Mouse (Mus musculus): ENCODE results near the gene Slc18a3.

The Slc18a3 gene

GRCm38 (mm10) chr14:32463211-32464040 is 1.2 kb downstream of the Slc18a3 start:
- ATAC-seq (ENCODE audit: low TSS enrichment) = no peak

DNA sequence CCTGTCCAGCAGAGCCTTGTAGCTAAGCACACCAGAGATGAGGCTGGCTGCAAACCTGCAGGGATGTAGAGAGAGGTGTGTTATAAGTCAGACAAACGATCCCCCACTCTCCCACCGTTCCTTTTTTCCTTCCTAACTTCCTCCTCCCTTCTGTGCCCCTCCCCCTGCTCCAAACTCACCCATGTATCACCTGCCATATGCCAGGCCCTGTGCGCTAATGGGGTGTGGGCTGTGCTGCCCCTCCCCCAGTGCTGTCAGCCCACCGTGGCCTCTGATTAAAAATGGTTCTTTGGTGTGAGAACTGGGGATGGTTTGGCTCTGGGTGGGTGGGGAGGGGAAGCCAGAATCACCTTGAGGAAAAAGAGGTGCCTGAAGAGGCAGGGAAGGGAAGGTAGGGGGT is 12.1 kb downstream of the Slc18a3 start:
- ATAC-seq (ENCODE audit: low TSS enrichment) = no peak

DNA sequence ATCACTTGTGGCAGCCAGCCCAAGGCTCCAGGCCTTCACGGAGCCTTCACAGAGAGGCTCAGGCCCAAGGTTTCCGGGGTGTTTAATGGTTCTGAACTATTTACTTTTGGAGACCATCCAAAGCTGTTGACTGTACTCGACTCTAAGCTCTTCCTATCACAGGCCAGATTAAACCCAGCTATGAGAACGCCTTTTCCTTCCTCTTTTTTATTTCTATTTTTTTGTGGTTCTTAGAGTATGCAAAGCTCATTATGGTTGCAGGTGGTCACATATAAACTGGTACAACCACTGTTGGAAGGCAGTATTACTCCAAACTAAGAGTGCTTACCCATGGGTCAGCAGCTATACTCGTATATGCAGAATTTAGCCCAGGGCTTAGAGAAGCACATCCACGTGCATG is 17.7 kb downstream of the Slc18a3 start:
- ATAC-seq (ENCODE audit: low TSS enrichment) = no peak

DNA sequence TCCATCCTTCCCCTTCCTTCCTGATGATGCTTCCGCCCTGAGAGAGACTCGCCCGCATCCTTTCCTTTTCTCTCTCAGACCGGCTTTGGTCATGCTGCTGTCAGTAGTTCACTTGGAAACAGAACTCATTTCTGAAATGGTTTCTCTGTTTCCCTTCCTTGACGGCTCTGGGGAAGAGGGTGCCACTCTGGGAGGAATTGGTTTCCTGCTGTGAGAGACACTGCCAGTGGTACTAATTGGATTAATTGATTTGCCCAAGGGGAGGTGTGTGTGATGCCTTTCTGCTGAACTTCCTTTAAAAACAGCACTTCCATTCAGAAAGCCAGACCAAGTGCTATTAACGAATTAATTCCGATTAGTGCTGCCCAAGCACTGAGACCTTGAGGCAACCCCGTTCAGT is 21.2 kb downstream of the Slc18a3 start:
- no peak for ATAC-seq (ENCODE audit: low TSS enrichment)

- no peak for ATAC-seq (ENCODE audit: low TSS enrichment)
These were observed 24.9 kb downstream of the Slc18a3 start for GRCm38 (mm10) chr14:32439744-32440143.

DNA sequence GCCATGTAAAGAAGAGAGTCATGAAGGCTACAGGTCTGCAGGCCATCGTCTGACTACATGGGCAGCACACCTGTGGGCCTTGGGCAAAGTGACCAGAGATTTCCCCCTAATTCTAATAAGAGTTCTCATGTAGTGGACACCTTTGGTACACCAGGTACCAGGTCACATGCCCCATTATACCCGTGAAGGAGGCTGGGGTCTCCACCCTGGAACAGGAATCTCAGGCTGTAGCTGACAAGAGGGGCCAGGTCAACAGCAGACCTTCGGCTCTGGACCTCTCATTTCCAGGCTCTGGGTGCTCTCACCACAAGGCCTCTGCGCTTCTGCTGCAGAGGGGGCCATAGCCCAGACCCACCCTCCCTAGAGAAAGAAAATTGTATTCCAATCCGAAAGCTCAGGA is 25.3 kb downstream of the Slc18a3 start:
- ATAC-seq (ENCODE audit: low TSS enrichment) = no peak

DNA sequence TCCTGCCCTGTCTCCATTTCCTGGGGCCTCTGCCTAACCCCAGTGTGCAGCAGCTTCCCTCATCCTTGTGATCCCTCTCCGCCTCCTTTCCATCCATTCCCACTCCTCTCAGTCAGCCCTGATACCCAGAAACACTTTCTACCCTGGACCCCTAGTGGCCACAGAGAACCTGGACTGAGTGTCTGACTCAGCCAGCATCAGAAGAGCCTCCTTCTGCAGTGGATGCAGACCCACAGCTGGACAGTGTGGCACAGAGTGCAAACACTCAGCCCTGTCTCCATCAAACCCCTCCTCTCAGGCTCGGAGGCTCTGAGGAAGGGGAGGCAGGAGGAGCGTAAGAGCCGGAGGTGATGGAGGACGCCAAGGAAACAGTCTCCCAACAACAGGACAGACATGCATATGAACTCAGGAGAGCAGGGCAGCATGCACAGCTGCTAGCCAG is 27.3 kb downstream of the Slc18a3 start:
- no peak for ATAC-seq (ENCODE audit: low TSS enrichment)

- ATAC-seq (ENCODE audit: low TSS enrichment) = no peak
These were observed 35.5 kb downstream of the Slc18a3 start for GRCm38 (mm10) chr14:32429030-32429602.

- no peak for ATAC-seq (ENCODE audit: low TSS enrichment)
These were observed 40.7 kb downstream of the Slc18a3 start for GRCm38 (mm10) chr14:32423946-32424345.

DNA sequence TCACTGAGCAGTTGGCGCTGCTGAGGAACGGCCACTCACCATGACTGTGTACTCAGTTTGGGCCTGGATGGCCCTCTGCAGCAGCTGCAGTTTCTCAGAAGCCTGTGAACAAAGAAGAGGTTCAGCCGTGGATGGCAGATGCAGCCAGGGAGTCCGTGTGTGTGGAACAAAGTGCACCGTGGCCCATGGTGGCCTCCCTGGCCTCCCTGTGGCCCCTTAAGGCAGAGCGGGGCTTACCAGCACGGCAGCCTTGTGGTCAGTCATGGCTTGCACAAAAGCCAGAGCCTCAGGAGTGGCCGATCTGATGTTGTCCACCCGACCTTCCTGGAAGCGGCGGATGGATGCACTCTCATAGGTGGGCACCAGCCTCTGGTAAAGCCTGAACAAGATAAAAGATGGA is 45.9 kb downstream of the Slc18a3 start:
- no peak for ATAC-seq (ENCODE audit: low TSS enrichment)
